Mouse (Mus musculus): Measurements from ENCODE around the gene 4930522L14Rik. TPM values are rescaled to one million over a fixed set of nuclear protein-coding genes. Genes with fewer than 3 reads are reported as not detected.
"Not testable (repeated sequence)": the region's sequence is repeated elsewhere in the genome, so short reads cannot be mapped to it uniquely, and the experiment has no call there.

4930522L14Rik gene
- total RNA-seq (2022), result 1 to 10 TPM; 1.1 to 1.7 (median 1.5) TPM

DNA sequence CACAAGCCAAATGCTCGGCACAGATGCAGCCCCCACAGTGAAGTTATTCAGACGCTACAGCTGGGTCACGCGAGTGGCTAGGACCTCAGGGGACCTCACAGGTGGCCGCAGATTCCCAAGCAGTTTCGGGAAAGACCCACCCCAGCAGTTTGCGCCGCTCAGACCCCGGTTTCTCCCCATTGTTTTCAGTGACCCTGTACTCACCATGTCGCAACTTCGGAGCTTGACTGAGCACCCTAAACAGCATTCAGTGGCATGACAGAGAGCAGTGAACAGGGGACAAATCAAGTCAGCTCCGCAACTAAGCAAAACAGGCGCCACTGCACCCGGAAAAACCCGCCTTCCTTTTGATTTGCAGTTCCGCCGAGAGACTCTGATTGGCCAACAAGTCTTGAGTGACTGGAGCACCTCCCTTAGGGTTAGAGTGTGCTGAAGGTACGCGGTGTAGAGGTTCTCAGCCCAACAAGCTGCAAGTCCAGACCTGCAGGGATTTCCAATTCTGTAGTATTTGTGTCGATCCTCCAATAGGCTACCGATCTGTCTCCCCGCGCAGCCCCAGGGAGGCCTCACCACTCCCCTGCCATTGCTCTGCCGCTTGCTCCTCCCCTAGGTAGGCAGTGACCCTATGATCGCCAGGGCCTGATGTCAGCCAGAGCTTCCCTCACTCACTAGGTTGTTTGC, at the start of gene 4930522L14Rik:
TSS of gene 4930522L14Rik (minus strand) at position 496 of the 681 bp plus-strand sequence.
- DNase-seq (ENCODE audit: low spot score), result peak; percentile 74

DNA sequence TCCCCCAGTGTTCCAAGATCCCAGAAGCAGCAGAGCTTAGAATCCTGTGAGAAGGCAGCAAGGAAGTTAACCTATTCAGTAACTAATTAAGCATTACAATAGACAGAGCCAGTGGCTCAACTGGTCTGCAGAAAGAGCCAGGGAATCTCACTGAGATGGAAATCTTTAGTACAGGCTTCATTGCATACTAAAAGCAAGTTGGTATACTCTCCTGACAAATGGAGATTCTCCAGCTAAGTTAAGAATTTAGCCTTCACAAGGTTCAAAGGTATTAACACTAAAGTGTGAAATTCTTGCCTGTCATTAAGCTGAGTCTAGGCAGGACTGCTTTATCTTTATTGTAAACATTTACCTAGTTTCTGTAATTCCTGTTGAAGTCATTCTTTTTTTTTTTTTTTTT, 49.8 kb upstream of the 4930522L14Rik start:
- not testable (repeated sequence) for DNase-seq (ENCODE audit: low spot score)

DNA sequence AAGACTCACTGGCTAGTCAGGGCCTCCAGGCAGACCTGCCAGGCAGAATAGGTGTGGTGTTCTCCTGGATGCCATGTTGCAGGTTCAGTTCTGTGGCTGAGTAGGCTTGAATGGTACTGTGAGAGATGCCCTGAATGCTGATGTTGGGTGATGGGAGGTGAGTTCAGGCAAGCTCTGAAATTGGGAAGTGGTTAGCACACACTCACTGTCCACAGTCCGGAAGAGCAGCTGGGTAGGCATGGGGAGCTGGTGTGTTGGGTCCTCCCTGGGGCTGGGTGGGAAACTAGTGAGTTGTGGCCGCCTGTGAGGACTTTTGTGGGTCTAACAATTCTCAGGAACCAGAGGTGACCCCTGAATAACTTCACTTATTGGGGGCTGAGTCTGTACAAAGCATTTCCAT, 48.3 kb upstream of the 4930522L14Rik start:
- DNase-seq (ENCODE audit: low spot score), result not testable (repeated sequence)

DNA sequence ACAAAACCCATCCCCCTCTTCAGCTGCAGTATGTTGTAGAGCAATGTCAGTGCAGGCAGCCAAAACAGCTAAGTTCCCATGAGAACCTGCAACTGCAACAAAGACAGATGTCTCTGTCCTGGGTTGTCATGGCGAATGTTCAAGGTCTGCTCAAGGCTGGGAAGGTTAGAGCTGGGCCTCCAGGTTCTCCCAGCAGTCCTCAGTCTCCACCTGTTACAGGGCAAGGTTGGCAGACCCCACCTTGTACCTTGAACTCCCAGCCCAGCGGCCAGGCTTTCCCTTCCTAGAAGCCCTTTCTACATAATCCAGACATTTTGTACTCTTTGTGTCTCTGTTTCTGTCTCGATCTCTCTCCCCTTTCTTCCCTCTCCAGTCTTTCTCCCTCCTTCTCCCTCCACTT, 45.3 kb upstream of the 4930522L14Rik start:
- DNase-seq (ENCODE audit: low spot score), result not testable (repeated sequence)

DNA sequence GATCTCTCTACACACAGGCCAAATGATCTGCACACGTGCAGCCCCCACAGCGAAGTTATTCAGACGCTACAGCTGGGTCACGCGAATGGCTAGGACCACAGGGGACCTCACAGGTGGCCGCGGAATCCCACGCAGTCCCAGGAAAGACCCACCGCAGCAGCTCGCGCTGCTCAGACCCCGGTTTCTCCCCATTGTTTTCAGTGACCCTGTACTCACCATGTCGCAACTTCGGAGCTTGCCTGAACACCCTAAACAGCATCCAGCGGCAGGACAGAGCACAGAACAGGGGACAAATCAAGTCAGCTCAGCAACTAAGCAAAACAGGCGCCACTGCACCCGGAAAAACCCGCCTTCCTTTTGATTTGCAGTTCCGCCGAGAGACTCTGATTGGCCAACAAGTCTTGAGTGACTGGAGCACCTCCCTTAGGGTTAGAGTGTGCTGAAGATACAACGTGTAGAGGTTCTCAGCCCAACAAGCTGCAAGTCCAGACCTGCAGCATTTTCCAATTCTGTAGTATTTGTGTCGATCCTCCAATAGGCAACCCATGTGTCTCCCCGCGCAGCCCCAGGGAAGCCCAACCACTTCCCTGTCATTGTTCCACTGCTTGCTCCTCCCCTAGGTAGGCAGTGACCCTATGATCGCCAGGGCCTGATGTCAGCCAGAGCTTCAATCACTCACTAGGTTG, 44.4 kb upstream of the 4930522L14Rik start:
- DNase-seq (ENCODE audit: low spot score), result peak; percentile 49

DNA sequence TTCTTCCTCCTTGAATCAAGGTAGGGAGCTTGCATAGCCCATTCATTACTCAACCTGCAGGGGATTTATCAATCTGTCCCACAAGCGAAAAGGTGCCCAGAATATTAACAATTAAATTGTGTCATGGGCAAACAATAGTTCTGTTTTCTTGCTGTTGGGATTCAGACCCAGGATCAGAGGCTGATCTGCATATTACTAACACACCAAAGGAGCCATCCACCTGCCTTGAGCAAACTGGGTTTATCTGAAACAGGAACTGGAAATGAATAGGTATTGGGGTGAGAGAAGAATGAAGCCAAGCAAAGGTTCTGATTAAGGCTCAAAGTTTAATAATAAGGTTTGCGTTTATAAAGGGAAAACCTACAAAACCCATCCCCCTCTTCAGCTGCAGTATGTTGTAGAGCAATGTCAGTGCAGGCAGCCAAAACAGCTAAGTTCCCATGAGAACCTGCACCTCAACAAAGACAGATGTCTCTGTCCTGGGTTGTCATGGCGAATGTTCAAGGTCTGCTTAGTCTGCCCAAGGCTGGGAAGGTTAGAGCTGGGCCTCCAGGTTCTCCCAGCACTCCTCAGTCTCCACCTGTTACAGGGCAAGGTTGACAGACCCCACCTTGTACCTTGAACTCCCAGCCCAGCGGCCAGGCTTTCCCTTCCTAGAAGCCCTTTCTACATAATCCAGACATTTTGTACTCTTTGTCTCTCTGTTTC, 541 bp upstream of the 4930522L14Rik start:
- not testable (repeated sequence) for DNase-seq (ENCODE audit: low spot score)

DNA sequence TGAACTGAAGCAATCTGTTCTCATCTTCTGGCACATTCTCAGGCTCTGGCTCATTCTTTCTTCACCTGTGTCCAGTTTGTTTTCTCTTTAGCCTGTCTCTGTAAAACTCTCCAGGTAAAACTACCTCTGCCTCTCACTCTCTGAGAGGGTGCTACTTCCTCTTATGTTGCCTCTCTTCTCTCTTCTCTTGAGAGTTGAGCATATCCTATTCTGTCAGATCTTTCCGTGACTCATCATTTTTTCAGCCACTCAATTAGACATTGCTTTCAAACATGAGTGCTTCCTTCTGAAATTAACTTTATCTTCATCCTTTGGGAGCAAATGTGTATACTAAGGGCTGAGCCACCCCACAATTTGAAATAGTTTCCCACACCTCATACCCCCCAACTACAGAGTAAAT, 6.6 kb downstream of the 4930522L14Rik start:
- not testable (repeated sequence) for DNase-seq (ENCODE audit: low spot score)

DNA sequence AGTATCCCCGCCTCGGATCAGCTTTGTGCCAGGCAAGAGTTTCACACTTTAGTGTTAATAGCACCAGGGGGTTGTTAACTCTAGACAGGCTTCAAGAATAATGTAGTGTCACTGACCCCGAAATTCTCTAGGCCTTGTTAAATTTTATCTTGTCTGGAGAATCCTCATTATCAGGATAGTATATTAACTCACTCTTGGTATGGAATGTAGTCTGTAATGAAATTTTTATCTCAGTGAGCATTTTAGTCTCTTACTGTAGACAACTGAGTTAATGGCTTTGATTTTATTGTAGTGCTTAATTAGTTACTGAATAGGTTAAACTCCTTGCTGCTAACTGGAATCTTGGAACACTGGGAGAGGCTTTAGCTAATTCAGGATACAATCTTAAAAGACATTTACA, 34.3 kb downstream of the 4930522L14Rik start:
- DNase-seq (ENCODE audit: low spot score), result not testable (repeated sequence)

DNA sequence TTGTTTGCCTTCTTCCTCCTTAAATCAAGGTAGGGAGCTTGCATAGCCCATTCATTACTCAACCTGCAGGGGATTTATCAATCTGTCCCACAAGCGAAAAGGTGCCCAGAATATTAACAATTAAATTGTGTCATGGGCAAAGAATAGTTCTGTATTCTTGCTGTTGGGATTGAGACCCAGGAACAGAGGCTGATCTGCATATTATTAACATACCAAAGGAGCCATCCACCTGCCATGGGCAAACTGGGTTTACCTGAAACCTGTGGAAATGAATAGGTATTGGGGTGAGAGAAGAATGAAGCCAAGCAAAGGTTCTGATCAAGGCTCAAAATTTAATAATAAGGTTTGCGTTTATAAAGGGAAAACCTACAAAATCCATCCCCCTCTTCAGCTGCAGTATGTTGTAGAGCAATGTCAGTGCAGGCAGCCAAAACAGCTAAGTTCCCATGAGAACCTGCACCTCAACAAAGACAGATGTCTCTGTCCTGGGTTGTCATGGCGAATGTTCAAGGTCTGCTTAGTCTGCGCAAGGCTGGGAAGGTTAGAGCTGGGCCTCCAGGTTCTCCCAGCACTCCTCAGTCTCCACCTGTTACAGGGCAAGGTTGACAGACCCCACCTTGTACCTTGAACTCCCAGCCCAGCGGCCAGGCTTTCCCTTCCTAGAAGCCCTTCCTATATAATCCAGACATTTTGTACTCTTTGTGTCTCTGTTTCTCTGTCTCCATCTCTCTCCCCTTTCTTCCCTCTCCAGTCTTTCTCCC, 60.3 kb downstream of the 4930522L14Rik start:
- not testable (repeated sequence) for DNase-seq (ENCODE audit: low spot score)

DNA sequence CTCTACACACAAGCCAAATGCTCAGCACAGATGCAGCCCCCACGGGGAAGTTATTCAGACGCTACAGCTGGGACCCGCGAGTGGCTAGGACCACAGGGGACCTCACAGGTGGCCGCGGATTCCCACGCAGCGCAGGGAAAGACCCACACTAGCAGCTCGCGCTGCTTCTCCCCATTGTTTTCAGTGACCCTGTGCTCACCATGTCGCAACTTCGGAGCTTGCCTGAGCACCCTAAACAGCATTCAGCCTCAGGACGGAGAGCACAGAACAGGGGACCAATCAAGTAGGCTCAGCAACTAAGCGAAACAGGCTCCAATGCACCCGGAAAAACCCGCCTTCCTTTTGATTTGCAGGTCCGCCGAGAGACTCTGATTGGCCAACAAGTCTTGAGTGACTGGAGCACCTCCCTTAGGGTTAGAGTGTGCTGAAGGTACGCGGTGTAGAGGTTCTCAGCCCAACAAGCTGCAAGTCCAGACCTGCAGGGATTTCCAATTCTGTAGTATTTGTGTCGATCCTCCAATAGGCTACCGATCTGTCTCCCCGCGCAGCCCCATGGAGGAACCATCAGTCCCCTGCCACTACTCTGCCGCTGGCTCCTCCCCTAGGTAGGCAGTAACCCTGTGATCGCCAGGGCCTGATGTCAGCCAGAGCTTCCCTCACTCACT, 61.0 kb downstream of the 4930522L14Rik start, which contains the start of gene 5430403G16Rik:
TSS of gene 5430403G16Rik (minus strand) at position 505 of the 665 bp plus-strand sequence.
- DNase-seq (ENCODE audit: low spot score), result peak; percentile 72

Other genes with a start within 250 kb of the 4930522L14Rik start
- gene Crlf2, start 192.9 kb downstream of the 4930522L14Rik start, total RNA-seq (2022), result 1 to 10 TPM; 3.7 to 8.1 (median 5.7) TPM
- under 1 TPM; 0.24 to 0.53 (median 0.29) TPM for gene 5430403G16Rik, start 60.8 kb downstream of the 4930522L14Rik start, total RNA-seq (2022)
- gene Gm15446, start 171.5 kb upstream of the 4930522L14Rik start, total RNA-seq (2022), result 1 to 10 TPM; 2.8 to 7.3 (median 3.6) TPM
- gene Zfp932, start 244.6 kb upstream of the 4930522L14Rik start, total RNA-seq (2022), result 1 to 10 TPM; 5.6 to 9.5 (median 7.4) TPM

Data from heart, adult 8-10 months (tissue).